Mouse (Mus musculus): Measurements from ENCODE around the gene Map10. TPM values are rescaled to one million over a fixed set of nuclear protein-coding genes. Genes with fewer than 3 reads are reported as not detected.

The Map10 gene
- total RNA-seq, 2 experiments from 2014 or later, result 5.8 to 6.5 TPM

DNA sequence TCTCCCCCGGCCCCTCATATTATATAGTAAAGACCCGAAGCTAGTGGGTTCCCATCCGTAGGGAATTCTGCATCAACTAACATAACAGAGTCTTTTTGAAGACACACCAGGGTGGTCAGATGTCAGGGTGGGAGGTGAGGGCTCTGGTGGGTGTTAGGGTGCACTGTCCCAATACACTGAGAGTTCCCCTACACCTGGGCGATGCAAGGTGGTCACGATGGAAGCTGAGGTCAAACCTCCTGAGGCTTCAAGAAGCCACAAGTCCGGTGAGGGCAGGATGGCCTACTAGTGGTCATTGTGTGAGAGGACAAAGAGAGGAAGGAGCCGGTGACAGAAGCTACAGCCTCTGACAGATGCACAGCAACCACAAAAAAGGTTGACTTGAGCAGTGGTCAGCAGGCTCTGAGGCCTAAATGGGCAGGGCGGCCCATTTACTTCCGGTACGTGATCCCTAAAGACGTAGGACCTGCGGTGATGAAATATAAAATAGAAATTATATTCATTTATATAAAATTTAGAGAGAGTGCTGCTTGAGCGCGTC lies 389 bp upstream of the Map10 start:
- intact Hi-C loops (cut with DNase I), result loop anchor here (5.0 kb wide), 1 partner anchor 97 kb away; no protein-coding TSS in a partner anchor
- no peak for DNase-seq

GRCm38 (mm10) chr8:125670420-125670819 lies 802 bp downstream of the Map10 start:
- intact Hi-C loops (cut with DNase I), result no loop called here
- DNase-seq, result no peak

GRCm38 (mm10) chr8:125670906-125671305 lies 1.3 kb downstream of the Map10 start:
- DNase-seq, result no peak
- intact Hi-C loops (cut with DNase I), result no loop called here

DNA sequence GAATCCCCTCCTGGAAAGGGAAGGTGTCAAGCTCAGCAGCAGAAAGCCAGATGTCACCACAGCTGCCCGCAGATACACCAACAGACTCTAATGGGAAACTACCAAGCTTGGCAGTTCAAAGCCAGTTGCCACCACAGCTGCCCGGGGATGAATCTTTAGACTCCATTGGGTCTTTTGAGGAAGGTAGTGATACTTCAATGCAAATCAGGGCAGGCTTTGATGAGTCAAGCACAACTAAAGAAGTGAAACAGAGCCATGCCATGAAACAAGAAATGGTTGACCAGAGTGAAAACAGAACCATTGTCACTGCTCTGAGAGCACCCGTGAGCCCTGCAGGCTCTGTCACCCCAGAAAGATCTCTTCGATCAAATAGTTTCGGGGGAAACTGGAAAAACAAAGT lies 1.8 kb downstream of the Map10 start:
- DNase-seq, result no peak
- intact Hi-C loops (cut with DNase I), result no loop called here

DNA sequence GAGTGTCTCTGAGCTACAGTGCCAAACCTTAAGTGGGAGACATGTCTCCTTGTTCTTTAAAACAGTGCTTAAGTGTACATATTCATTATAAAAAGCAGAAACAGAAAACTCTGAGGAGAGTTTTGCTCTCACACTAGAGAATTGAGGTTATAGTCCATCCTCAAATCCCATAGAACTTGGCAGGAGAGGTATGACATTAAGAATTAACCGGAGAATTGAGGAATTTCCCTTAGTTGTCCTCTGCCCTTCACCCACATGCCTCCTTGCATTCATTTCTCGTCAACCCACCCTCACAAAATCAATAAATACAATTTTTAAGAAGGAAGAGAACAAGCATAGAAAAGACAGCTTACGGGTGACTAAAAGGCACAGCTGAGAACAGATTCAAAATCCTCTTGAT lies 6.2 kb downstream of the Map10 start:
- DNase-seq, result no peak

GRCm38 (mm10) chr8:125677484-125677883 lies 7.9 kb downstream of the Map10 start:
- DNase-seq, result no peak
- intact Hi-C loops (cut with DNase I), result no loop called here

More for the DNA sequence above, 6.2 kb downstream of the Map10 start:
- intact Hi-C loops (cut with DNase I), result no loop called here

DNA sequence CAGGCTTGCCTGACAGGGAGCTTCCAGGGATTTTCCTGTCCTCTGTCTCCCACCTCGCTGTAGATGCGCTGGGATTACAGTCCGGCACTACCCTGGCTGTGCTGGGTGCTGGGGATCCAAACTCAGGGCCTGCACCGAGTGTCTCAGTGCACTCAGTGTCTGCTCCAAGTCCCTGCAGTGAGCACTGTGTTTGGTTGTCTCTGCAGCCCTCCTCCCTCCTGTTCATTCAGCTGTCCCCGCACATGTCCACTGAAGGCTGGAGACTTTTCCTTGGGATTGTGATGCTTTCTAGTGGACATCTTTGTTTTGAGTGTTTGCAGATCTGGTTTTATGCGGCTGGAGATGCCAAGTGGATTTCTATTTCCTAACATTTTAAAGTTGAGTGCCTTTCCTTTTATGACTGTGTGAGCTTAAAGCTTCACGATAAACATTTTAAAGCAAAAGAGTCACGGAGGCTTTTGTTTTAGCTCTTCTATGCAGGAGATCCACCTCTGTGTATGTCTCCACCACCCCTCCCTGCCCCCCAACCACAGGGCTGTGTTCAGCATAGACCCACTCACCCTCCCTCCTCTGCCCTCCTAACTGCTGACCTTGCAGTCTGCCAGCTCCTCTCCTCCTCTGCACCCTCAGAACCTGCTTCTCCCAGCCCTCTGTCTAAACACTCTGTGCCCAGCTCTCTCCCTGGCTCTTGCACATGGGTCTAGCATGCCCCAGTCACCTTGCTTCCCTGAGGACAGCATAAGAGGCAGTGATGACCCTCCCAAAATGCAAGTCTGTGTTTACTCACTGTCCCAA lies 9.4 kb downstream of the Map10 start:
- intact Hi-C loops (cut with DNase I), result no loop called here
- DNase-seq, result no peak

GRCm38 (mm10) chr8:125680851-125681408 lies 11.3 kb downstream of the Map10 start:
- intact Hi-C loops (cut with DNase I), result no loop called here
- DNase-seq, result no peak

DNA sequence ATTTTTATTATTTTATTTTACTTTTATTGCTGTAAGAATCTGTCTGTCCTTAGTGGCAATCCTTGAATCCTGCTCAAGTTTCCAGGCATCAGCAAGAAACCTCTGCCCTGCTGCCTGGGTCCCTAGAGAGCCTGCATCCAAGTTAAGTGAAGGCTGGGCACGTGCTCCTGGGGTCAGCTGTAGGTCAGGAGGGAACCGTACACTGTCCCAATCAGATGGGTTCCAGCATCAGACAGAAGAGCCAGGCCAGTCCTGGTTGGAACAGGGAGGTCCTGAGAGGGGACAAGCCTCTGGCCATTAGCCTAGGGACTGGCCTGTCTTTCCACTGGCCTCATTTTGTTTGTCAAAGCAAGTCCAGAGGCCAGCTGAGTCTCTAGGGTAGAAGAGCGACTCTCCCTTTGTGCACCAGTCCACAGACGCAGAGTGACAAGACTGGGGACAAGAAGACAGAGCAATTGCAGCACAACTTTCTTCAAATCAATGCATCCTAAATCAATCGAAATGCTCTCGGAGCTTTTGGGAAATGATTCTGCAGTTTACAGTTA lies 15.7 kb downstream of the Map10 start:
- peak in 1 of 2 experiments; percentile 36 for DNase-seq

DNA sequence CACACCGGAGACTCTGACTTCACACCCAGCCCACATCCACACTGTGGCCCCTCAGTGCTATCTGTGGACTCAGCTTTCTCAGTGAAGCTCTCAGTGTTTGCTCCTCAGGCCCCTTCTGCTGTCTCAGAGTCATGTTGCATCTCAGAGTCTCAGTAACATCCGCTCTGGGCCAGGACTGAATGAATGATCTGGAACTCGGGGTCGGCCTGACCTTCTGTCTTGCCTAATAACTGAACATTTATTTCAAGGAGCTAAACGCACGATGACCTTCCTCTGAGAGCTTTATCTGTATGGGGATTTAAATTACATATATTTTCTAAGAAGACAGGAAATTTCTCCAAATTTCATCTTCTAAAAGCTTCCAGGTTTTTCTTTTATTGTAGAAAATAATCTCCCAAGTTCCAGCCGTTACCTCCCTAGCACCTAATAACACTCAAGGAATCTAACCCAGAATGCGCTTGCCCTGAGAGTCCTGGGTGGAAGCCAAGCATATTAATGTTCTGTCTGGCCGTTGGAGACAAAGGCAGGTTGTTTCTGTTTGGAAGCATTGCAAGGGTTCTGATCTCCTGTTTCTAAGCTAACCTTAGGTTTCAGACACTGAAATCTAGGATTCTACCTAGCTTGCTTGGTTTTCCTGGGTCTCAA lies 16.7 kb downstream of the Map10 start:
- intact Hi-C loops (cut with DNase I), result no loop called here
- no peak for DNase-seq

More for the DNA sequence above, 15.7 kb downstream of the Map10 start:
- intact Hi-C loops (cut with DNase I), result no loop called here

DNA sequence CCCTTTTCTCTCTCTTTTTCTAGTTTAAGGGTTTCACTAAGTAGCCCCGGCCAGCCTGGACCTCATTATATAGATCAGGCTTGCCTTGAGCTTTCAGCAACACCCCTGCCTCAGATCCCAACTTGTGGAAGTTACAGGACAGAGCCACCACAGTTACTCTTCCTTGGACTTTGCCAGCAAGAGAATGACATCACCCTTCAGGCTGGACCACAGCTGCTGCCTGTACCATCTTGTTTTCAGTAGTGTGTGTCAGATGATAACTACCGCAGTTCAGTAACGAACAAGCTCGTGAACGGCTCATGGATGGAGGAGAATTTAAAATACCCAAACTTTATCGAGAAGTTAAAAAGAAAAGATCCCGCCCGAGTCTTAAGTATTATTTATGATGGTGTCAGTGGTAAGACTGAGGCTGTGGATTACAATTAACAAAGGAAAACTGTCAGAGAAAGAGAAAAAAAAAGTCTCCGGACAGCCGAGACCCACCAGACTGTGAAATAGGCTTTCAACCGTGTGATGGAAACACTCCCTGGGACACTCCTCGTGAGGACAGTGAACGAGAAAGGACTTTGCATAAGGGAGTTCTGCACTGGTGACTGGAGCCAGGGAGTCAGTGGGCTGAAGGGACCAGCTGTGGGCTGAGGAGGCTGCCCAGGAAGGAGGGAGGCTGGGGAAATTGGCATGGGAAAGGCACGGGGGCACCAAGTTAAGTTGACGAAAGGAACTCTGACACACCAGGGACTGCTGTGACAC lies 20.7 kb downstream of the Map10 start:
- DNase-seq, result peak; percentile 31 to 52
- intact Hi-C loops (cut with DNase I), result no loop called here

GRCm38 (mm10) chr8:125690961-125691360 lies 21.3 kb downstream of the Map10 start:
- intact Hi-C loops (cut with DNase I), result no loop called here
- DNase-seq, result peak; percentile 44 to 52

- intact Hi-C loops (cut with DNase I), result no loop called here
- DNase-seq, result no peak
Observed at GRCm38 (mm10) chr8:125692447-125692846, 22.8 kb downstream of the Map10 start.

- no peak for DNase-seq
- intact Hi-C loops (cut with DNase I), result no loop called here
Observed at GRCm38 (mm10) chr8:125693197-125693596, 23.6 kb downstream of the Map10 start.

DNA sequence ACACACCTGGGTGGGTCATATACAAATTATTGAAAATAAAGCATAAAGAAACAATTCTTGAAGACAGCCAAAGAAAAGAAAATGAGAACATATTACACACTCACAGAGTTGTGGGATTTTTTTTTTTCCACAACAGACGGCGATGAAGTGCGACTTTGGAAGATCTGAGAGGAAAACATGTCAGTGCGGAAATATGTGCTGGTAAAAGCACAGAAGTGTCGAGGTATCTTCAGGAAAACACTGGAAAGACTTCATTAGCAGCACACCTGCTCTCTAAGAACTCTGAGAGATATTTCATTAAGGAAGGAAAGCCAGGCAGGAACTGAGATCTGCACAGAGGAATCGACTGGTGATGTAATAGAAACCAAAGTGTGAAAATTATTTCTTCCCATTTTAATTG lies 26.3 kb downstream of the Map10 start:
- intact Hi-C loops (cut with DNase I), result no loop called here
- no peak for DNase-seq

GRCm38 (mm10) chr8:125699391-125700025 lies 29.9 kb downstream of the Map10 start:
- no peak for DNase-seq

DNA sequence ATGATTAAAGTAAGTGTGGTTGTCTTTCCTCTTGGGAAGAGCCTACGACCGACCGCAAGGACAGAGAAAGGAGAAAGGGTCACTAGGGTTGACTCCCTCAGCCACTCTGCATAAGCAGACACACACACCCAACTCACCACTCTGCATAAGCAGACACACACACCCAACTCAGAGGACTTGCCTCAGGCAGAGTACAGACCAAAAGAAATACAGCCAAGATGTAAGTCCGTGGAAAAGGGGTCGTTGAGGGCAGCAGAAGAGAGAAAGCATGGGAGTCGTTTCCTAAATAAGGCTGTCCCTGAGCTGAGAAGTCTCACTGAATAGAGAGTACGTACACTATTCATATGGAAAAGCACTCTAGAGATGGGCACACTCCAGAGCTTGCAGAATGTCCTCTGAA lies 30.8 kb downstream of the Map10 start:
- DNase-seq, result no peak
- intact Hi-C loops (cut with DNase I), result no loop called here

More at GRCm38 (mm10) chr8:125699391-125700025, 29.9 kb downstream of the Map10 start:
- intact Hi-C loops (cut with DNase I), result no loop called here

DNA sequence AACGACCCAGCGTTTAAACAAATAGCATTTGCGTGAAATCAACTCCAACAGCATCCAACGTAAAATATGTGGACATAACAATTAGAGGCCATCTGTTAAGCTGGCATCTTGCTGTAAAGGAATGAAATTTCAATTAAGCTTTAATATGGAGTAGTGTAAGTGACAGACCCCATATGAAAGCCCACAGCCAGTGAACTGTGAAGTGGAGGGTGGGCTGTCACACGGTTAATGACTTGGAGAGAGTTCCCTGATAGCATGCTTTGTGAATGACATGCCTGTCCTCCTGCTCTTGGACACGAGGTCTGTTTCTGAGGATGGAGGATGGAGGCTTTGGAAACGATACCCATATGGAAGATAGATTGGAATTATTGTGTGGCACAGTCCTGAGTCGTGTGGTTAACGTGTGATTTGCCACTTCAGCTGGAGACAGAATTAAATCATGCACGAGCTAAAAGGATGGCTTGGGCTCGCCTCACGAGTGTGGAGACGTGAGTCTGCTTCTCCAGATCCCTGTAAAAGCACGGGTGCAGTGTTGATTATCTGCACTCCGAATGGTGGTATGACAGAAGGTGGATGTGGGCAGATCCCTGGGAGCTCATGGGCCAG lies 33.4 kb downstream of the Map10 start:
- intact Hi-C loops (cut with DNase I), result no loop called here
- DNase-seq, result no peak

DNA sequence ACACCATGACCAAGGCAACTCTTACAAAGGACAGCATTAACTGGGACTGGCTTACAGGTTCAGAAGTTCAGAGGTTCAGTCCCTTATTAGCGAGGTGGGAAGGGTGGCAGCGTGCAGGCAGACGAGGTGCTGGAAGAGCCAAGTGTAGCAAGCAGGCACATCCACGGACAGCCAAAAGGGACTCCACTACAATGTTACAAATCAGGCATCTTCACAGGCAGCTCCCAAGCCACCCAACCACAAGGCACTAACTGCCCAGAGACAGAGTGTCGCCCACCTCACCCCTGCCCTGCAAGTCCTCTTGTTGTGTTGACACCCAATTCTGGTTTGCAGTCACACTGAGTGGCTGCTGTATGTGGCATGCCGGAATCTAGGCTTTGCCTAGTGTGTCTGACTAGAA lies 34.8 kb downstream of the Map10 start:
- no peak for DNase-seq
- intact Hi-C loops (cut with DNase I), result no loop called here

- intact Hi-C loops (cut with DNase I), result no loop called here
Observed at GRCm38 (mm10) chr8:125705816-125706215, 36.2 kb downstream of the Map10 start.

More at GRCm38 (mm10) chr8:125705816-125706215, 36.2 kb downstream of the Map10 start:
- DNase-seq, result no peak

Data from heart, postnatal 10 days (tissue).